Mouse (Mus musculus): Measurements from ENCODE around the gene Stx4a.

The Stx4a gene

GRCm38 (mm10) chr7:127898179-127898956 lies 74.3 kb downstream of the Stx4a start:
- no peak for DNase-seq (ENCODE audit: low read depth, low spot score)

Measured in telencephalon, adult 2 months (tissue).